Mouse (Mus musculus): ENCODE measurements around the gene Grid2. TPM values are rescaled to one million over a fixed set of nuclear protein-coding genes. Genes with fewer than 3 reads are reported as not detected.

Gene Grid2
- polyA plus RNA-seq, 1 experiment from 2014 or later = 17.9 TPM

DNA sequence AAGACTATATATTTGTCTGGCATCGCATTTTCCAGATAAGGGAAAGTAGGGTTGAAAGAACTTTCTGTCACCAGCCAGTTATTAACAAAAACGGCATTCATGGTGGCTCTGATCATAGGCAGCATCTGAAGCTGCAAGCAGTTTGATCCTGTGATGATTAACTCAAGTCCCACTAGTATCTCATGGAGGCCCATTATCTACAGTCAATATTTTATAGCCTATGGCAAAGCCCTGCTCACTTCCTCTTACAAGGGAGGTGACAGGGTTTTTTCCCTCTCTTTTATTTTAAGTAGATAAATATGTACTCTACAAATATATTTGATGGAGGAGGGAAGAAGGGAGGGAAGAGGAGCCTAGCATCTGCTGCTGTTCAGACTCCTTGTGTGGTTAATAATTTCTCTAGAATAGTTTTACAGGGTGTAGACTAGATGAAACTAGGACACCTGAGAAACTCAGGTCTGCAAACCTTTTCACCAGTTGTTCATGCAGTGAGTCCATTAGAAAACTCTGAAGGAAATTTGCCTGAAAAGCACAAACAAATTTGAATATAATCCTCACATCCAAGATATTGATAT lies 1487.3 kb downstream of the Grid2 start:
- Histone ChIP-seq H3K9ac (ENCODE audit: low read depth, low read length) (no peak overlapping the region), H3K27me3 (replicated peaks; ENCODE audit: control insufficient read depth, insufficient read depth, low read length) (peaks cover 3% of the 10 kb centered on the region), H3K4me2 (ENCODE audit: low read length) (no peak overlapping the region), H3K9me3 (ENCODE audit: control insufficient read depth, low read length) (no peaks in the 10 kb centered on the region), H3K4me3 (ENCODE audit: low read length) (no peak overlapping the region), H3K36me3 (ENCODE audit: control insufficient read depth, insufficient read depth, low read length) (no peaks in the 10 kb centered on the region), H3K4me1 (ENCODE audit: control insufficient read depth, insufficient read depth, low read depth, low read length) (no peaks in the 10 kb centered on the region), H3K27ac (ENCODE audit: low read depth, low read length) (no peak overlapping the region)
- WGBS = 78% methylated on average over 2 of the region's 2 CpGs
- ATAC-seq = no peak

Measured in hindbrain, embryonic 16.5 days (tissue).